Mouse (Mus musculus): ENCODE results near the gene Mybbp1a. TPM values are rescaled to one million over a fixed set of nuclear protein-coding genes. Genes with fewer than 3 reads are reported as not detected.

The Mybbp1a gene
- total RNA-seq, 2 experiments from 2014 or later: 215 to 248 TPM

DNA sequence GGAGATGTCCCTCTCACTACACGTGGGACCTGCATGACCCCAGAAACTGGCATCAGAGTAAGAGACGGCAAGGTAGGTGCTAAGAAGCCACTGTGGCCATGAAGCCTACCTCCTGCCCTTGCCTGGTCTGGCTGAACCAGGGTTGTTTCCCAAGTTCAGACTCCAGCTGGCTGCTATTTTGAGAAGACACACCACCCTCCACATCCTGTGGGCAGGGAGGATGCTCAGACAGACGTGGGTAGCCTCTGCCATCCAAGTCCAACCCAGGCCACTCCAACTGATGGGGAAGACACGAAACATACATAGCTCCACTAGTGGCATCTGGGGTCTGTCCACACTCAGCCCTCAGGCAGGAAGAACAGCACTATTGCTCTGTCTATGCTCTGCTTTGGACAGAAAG is 28.8 kb downstream of the Mybbp1a start:
- no peak for ATAC-seq (replicated peaks; ENCODE audit: low FRiP score, low TSS enrichment, poor library complexity, severe bottlenecking)

DNA sequence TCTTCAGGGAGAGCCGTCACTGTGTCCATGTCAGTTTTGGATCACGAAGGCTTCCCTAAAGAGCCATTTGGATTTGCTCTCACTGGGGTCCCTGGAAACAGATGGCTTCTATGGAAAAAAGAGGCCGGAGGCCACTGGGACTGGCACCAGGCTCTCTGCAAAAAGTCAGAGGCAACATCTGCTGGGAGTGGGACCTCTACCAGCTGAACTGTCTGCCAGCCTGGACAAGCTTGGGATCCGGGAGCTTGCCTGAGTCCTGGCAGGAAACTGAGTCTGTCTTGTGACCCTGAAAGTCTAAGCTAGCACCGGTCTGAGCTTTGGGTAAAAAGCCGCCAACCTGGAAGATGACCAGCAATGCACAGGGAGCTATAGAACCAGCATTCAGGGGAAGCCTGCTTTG is 30.2 kb downstream of the Mybbp1a start:
- ATAC-seq (replicated peaks; ENCODE audit: low FRiP score, low TSS enrichment, poor library complexity, severe bottlenecking): no peak

DNA sequence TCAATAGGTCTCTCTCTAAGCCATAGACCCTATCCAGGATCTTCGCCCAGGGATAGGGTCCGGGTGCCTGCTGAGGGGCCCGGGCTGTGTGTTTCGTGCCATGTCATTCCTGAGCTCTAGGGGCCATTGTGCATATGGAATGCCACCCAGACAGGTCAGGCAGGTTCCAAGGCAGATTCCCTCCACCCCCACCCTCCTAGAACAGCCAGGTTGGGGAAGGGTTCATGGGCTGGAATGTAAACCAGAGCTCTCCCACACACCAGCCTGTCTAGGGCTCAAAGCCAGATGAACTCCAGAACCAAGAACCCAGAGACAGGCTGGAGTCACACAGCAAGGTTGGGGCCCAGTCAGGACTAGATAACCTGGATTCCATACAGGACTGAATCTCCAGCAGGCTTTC is 32.4 kb downstream of the Mybbp1a start:
- ATAC-seq (replicated peaks; ENCODE audit: low FRiP score, low TSS enrichment, poor library complexity, severe bottlenecking): no peak

DNA sequence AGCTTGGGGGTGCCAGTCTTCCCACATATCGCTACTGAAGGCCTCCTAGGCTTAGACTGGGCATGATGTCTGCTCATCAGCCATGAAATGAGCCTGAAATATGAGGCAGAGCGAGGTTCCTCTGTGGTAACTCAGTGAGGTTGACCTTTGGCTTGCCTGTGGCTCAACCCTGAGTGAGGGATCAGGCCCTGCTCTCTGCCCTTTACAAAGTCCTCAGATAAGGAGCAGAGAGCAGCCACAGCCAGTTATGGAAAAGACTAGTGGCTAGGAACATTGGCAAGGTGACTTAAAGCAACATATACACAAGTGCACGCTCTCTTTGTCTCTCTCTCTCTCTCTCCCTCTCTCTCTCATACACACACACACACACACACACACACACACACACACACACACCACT is 33.8 kb downstream of the Mybbp1a start:
- no peak; the same call in 1 of the 2 replicates for ATAC-seq (replicated peaks; ENCODE audit: low FRiP score, low TSS enrichment, poor library complexity, severe bottlenecking)

DNA sequence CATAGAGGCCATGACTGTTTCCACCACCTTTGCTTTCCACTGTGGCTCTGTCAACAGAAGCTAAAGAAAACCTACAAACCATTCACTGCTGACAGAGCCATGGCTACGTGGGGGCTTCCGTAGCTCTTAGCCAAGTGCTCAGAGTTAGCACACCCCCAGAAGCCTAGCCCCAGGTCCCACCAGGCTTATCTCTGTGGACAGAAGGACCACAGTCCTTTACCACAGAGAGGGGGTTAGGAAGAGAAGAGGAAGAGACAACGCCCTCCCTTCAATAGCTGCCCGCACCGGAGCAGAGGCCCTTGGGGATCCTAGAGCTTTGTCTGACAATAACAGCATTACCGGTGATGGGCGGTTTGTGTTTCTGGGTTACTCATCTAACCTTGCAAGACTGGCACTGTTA is 34.3 kb downstream of the Mybbp1a start:
- peak; percentile 71 for ATAC-seq (replicated peaks; ENCODE audit: low FRiP score, low TSS enrichment, poor library complexity, severe bottlenecking)

DNA sequence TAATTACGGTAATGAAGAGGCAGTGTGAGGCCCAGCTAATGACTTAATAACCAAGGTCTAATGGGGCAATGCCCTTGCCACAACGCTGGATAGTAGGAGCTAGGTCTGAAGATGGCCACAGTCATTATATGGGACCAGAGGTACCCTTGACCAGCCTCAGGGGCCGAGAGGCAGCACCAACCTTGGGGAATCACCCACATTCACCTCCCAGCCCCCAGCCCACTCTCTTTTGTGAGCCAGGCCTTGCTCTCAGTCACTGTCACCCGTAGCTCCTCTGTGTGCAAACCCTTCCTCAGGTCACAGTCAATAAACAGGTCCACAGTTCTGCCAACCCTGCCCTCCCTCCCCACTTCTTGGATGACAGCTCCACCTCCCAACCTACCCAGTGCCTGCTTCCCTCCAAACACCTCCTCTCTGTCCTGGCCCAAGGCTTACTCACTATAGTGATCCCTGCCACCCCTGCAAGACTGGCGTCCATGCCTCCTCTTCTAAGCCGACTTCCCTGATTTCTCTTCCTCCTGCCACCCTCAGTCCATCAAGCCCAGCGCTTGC is 35.0 kb downstream of the Mybbp1a start:
- no peak for ATAC-seq (replicated peaks; ENCODE audit: low FRiP score, low TSS enrichment, poor library complexity, severe bottlenecking)

DNA sequence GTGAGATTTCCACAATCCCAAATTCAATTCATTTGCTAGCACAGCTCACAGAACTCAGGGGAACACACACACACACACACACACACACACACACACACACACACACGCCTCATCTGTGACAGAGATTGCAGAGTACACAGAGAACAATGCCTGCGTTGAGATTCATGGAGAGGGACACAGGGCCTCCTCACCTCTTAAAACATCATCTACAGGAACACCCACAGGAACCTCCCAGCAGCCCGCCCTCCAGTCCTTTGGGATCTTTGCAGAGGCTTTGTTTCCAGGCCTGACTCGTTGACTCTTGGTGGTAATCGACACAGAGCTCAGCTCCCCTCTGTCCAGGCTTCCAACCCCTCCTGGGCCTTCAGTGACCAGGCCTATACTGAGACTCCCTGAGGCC is 36.0 kb downstream of the Mybbp1a start:
- ATAC-seq (replicated peaks; ENCODE audit: low FRiP score, low TSS enrichment, poor library complexity, severe bottlenecking): no peak

DNA sequence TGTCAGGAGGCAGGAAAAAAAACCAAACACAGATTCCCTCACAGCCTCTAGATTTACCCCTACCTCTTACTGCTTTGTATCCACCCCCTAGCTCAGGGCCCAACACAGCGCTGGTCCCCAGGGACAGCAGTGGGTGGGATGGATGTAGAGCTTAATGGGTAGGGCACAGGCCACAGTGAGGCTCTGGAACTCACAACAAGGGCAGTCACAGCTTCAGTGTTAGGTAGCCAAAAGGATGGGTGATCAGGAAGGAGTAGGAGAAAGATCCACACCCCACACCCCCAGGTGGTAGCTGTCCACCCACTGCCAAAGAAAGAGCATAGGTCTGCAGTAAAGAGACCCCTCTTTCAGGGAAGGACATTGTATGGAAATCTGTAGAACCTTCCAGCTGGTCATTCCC is 36.5 kb downstream of the Mybbp1a start:
- ATAC-seq (replicated peaks; ENCODE audit: low FRiP score, low TSS enrichment, poor library complexity, severe bottlenecking): no peak

DNA sequence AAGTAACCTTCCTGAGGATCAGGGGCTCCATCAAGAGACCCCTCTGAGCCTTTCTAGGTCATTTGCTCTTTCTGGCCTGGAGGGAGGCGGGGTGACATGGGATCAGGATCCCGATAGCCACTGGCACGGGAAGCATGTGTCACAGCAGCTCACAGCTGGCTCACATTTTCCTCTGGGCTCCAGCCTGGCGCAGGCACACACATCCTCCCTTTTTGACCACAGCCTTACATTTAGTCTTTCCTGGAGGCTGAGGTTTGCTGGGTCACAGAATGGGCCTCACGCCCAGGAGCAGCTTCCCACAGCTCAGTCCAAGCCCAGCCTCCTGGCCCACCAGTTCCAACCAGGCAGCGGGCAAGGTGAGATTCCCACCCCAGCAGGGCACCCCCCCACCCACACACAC is 37.1 kb downstream of the Mybbp1a start:
- ATAC-seq (replicated peaks; ENCODE audit: low FRiP score, low TSS enrichment, poor library complexity, severe bottlenecking): no peak

DNA sequence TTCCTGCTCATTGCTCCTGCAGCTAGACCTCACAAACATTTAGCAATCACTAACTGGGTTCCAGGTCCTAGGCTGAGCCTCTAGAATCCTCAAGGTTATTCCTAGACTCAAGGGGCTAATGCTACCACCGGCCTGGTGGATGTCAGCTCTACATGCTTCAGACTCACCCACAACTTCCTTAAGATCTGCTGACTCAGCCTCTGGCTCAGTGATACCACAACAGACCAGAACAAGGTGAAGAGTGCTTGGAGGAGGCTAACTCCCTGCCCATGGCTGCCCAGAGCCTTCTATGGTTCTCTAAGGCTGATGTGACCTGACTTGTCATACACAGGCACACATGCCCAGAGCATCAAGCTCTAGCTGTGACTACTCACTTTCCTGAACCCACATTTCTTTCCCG is 38.3 kb downstream of the Mybbp1a start:
- no peak for ATAC-seq (replicated peaks; ENCODE audit: low FRiP score, low TSS enrichment, poor library complexity, severe bottlenecking)

DNA sequence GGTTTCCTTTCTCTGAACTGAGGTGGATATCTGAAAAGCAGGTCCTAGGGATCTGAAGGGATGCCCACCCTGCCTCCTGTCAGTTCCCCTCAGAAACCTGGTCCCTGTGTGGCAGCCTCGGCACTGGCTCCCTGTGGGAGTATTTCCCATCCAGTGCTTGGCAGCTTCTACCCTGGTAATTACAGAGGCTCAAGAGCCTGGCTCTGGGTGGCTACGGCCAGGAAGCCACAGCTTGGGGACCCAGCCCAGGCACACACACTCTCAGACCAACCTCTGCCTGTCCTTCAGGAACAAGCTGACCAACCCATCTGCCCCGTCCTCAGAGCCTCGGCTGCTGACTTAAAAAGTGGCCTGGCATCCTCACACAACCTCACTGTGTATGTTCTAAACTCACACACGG is 40.2 kb downstream of the Mybbp1a start:
- no peak for ATAC-seq (replicated peaks; ENCODE audit: low FRiP score, low TSS enrichment, poor library complexity, severe bottlenecking)

DNA sequence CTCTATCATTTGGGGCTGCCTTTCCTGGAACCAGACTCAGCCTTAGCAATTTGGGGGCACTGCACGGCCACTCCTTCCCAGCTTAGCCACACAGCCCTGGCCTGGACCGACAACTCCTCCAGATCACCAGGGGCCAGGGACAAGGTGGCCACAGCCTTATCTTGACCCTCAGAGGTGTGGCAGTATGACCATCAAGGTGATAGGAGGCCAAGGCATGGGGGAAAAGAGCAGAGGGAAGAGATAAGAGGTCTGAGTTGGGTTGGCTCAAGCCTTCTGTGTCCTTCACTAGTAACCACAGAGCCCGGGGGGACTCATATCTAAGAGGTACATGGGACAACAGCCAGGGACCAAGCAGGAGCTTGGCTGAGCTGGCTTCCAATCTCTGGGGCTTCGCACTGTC is 40.8 kb downstream of the Mybbp1a start:
- ATAC-seq (replicated peaks; ENCODE audit: low FRiP score, low TSS enrichment, poor library complexity, severe bottlenecking): peak; percentile 56

DNA sequence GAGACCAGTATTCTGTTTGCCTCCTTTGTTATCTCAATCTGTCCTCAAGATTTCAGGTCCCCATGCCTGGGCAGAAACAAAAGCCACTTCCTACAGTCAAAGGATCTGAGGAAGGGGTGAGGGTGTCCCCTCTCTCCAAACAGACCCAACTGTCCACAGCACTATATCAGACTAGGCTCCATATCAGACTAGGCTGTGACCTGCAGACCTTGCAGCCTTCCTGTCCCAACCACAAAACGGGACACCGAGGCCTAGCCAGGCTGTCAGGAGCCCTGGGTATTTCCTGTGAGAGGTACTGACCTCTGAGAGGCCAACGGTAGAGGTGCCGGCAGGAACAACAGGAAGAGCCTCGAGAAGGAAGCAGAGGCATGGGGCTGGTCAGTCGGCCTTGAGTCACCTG is 43.4 kb downstream of the Mybbp1a start:
- no peak for ATAC-seq (replicated peaks; ENCODE audit: low FRiP score, low TSS enrichment, poor library complexity, severe bottlenecking)

DNA sequence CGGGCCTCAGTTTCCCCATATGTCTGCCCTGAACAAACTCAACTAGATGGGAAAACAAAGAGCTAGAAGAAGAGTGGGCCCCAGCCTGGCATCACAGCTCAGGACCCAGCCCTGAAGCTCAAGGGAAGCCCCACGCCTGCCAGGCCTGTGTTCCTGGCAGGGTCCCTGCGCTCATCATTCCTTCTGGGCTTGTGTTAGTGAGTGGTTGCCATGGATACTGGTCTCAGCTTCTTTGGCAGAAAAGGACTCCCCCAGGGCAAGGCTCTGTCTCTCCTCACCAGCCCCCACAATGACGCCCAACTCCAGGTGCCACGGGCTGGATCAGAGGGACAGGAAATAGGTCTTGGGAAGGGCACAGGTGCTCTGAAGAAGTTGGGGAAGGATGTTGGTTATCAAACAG is 44.0 kb downstream of the Mybbp1a start:
- ATAC-seq (replicated peaks; ENCODE audit: low FRiP score, low TSS enrichment, poor library complexity, severe bottlenecking): no peak

DNA sequence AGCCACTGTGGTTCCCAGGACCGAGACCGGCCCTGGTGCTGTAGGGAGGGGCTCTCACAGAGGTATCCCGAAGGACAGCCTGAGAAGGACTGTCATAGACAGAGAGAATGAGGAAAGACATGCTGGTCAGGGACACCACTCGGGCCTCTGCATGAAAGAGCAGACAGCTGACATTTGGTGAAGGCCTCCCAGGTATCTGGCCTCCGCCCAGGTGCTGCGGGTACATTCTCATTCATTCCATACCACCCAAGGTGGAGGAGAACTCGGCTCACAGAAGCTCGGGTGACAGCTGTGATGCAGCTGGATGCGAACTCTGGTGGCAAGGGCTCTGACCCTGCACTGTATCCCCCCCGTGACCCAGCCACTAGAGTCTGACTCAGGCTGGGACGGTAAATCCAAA is 44.8 kb downstream of the Mybbp1a start:
- no peak for ATAC-seq (replicated peaks; ENCODE audit: low FRiP score, low TSS enrichment, poor library complexity, severe bottlenecking)

DNA sequence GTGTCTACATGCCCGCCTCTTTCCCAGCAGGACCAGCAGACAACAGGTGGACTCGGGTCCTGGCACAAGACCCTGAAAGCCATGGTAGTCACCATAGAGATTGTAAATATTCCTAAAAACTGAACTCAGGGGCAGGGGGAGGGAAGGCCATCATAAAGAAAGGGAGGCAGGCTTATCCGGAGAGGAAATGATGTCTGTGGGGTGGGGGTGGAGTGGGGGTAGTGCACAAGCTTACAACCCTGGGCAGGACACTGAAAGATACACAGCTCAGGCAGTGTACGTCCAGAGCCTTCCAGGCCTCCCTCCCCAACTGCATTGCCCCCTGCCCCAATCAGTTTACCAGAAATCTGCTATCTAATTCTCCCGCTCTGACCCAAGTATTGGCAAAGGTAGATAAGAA is 46.0 kb downstream of the Mybbp1a start:
- no peak for ATAC-seq (replicated peaks; ENCODE audit: low FRiP score, low TSS enrichment, poor library complexity, severe bottlenecking)

DNA sequence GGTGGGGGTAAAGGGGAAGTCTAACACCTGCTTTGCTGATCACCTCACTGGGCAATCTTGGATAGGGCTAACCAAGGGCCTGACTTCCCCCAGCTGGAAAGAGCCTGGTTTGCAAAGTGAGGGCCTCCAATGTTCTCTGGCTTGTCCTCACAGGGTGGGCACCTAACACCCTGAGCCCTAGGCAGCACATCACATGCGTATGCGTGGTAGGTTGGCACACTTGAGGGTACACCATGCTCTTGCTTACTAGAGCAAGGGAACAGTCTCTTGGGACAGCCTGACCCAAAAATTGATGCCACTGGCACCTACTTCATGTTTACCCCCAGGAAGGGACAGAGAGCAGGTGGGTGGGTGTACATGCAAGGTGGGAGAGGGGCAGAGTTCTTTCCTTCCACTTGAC is 46.6 kb downstream of the Mybbp1a start:
- no peak for ATAC-seq (replicated peaks; ENCODE audit: low FRiP score, low TSS enrichment, poor library complexity, severe bottlenecking)

DNA sequence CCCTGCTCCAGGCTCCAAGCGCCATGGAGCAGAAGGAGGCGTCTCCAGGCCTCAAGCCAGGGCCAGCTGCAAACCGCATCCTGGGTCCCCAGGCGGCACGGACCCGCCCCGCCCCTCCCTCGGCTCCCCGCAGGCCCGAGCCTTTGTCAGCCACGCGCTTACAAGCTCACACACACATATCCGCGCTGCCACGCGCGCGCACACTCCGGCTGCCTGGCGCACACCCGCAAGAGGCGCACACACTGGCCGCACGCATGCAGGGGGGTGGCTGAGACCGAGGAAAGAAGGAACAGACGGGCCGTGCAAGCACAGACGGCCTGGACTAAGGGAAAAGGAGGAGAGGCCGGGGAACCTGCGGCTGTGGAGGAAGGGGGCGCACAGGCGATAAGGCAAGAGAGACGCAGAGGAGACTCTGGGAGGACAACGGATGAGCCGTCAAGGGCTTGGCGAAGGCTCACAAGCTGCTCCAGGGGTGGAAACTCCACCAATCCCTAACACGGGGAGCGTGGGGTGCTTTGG is 47.7 kb downstream of the Mybbp1a start:
- no peak for ATAC-seq (replicated peaks; ENCODE audit: low FRiP score, low TSS enrichment, poor library complexity, severe bottlenecking)

DNA sequence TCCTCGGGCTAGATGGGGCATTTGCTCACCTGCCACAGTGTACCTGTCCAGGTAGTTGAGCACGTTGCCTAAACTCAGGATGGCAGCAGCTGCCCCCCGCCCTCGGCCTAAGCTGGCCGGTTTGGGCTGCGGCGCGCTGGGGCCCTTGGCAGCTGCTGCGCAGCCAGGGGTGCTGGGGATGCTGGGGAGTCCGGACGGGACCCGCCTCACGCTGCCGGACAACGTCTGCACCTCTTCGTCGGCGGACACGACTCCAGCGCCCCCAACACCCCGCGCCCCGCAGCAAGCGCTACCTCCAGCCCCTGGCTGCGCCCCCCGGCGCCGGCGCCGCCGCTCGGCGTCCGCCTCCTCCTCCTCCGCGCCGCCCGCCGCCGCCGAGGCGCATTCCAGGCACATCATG is 48.2 kb downstream of the Mybbp1a start:
- no peak for ATAC-seq (replicated peaks; ENCODE audit: low FRiP score, low TSS enrichment, poor library complexity, severe bottlenecking)

DNA sequence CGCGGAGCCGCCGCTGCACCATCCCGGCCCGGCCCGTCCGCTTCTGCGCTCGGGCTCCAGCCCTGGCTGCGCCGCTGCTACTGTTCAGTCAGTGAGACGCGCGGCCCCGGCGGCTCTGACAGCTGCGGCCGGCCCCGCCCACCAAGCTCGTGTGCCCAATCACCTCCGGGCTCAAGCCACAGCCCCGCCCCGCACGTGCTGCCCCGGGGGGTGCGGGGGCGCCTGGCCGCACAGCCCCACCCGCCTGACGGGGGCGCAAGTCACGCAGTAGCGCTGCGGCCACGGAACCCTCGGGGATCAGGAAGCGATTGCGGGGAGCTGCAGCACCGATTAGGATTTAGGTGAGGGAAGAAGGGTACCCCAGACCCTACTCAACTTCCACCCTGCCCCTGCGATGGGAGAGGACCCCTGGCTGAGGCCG is 48.7 kb downstream of the Mybbp1a start, which contains the start of gene Spns2:
Gene Spns2, minus strand, starts transcription at position 24 of the 421 bp plus-strand sequence.
- ATAC-seq (replicated peaks; ENCODE audit: low FRiP score, low TSS enrichment, poor library complexity, severe bottlenecking): peak; percentile 78

DNA sequence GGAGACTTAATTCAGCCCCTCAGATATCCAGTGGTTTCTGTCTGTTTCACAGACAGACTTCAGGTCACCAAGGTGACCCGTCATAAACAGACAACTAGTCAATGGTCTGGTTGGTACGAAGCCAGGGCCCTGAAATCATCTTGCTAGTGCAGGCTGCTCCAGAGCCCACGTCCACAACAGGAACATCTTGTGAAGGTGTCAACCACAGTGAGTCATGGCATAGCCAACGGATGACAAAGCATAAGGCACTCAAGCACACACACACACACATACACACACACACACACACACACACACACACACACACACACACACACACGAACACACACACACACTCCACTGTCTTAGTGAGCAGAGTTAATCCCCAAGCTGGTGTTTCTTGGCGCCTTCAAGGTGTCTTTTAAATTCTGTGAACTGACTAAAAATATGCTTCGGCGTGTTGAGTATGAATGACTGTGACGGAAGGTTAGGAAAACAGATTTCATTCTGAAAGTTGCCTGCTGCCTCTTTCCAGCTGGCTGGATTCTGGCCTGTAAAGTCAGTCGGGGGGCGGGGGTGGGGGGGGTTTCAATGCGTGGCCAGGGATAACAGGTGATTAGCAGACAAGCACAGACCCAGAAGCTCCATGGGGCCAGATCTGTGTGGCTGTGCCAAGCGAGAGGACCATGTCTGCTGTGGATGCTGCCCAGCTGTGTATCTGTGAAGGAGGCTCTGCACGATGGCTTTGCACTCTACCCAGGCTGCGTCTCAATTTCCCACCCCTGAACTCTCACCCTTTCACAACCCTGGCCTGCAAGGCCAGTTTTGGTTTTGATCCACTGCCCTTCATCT is 50.2 kb downstream of the Mybbp1a start:
- no peak for ATAC-seq (replicated peaks; ENCODE audit: low FRiP score, low TSS enrichment, poor library complexity, severe bottlenecking)

Data from megakaryocyte-erythroid progenitor cell, adult 5-6 weeks (primary cell).